Mouse (Mus musculus) heart, adult 2 months (tissue): Measurements from ENCODE around the gene Gm11437. TPM values are rescaled to one million over a fixed set of nuclear protein-coding genes. Genes with fewer than 3 reads are reported as not detected.

Source experiments
- DNase-seq, 2 experiments: peaks; one replicate each; pipeline ENCODE4 v3.0.0; 2021
- H3K27ac ChIP-seq: fragments of 200-600 bp; 2 replicates; pipeline ENCODE4 v1.8.1; 2022
- H3K27me3 ChIP-seq: fragments of 200-500 bp; 2 replicates; pipeline ENCODE4 v1.6.1; 2012; ENCODE audit warnings: mild to moderate bottlenecking, low read length, inconsistent platforms, mixed read lengths; ENCODE audit not compliant: control insufficient read depth, insufficient read depth
- H3K36me3 ChIP-seq: fragments of 200-500 bp; 2 replicates; pipeline ENCODE4 v1.6.1; 2012; ENCODE audit warnings: low read length, inconsistent platforms; ENCODE audit not compliant: control insufficient read depth, insufficient read depth
- H3K4me1 ChIP-seq: fragments of 200-500 bp; 2 replicates; pipeline ENCODE4 v1.6.1; 2011; ENCODE audit warnings: low read length; ENCODE audit not compliant: control insufficient read depth, insufficient read depth
- H3K4me3 ChIP-seq: fragments of 200-600 bp; 2 replicates; pipeline ENCODE4 v1.8.1; 2022
- H3K79me2 ChIP-seq: fragments of 200-500 bp; replicated peaks from 2 replicates; pipeline ENCODE4 v1.6.1; 2012; ENCODE audit warnings: mild to moderate bottlenecking, inconsistent platforms, low read length, moderate library complexity, mixed read lengths; ENCODE audit not compliant: control insufficient read depth, insufficient read depth
- H3K9ac ChIP-seq: fragments of 200-500 bp; 2 replicates; pipeline ENCODE4 v1.6.1; 2012; ENCODE audit warnings: low read depth, mild to moderate bottlenecking, control low read depth, inconsistent platforms, low read length, mixed read lengths
- CTCF ChIP-seq: fragments of 200-600 bp; IDR thresholded peaks from 2 replicates; pipeline ENCODE4 v1.8.1; 2022; ENCODE audit warnings: antibody characterized with exemption, mild to moderate bottlenecking, moderate library complexity
- EP300 ChIP-seq: fragments of 200-500 bp; IDR thresholded peaks from 2 replicates; pipeline ENCODE4 v1.6.1; 2011; ENCODE audit warnings: low read depth, low read length, control low read depth; ENCODE audit not compliant: insufficient read depth
- POLR2A ChIP-seq: fragments of 200-500 bp; IDR thresholded peaks from 2 replicates; pipeline ENCODE4 v1.6.1; 2011; ENCODE audit warnings: mild to moderate bottlenecking, low read depth, low read length, control low read depth; ENCODE audit not compliant: insufficient read depth
- WGBS: fragments of 180-500 bp; shearing (Covaris S2); methylation state at CpG from one replicate; pipeline ENCODE4 v1.1.7; 2018; 5-methylcytosine and 5-hydroxymethylcytosine counted together
- intact Hi-C: fragments of 180-260 bp; cut with DNase I; formaldehyde crosslinking; loops from one replicate; pipeline ENCODE4 v1.15.1; 2025
- polyA plus RNA-seq: library from polyadenylated mRNA; depleted of rRNA; stranded (reverse); fragments of >200 nt; gene quantifications from 2 replicates; pipeline ENCODE4 v1.2.3, GENCODE M21; 2012
- total RNA-seq, 2 experiments: library from RNA; stranded (reverse); gene quantifications; 2 replicates each; pipeline ENCODE4 v1.2.3; 2021

The Gm11437 gene
- total and polyA plus RNA-seq, 3 experiments = not detected

DNA sequence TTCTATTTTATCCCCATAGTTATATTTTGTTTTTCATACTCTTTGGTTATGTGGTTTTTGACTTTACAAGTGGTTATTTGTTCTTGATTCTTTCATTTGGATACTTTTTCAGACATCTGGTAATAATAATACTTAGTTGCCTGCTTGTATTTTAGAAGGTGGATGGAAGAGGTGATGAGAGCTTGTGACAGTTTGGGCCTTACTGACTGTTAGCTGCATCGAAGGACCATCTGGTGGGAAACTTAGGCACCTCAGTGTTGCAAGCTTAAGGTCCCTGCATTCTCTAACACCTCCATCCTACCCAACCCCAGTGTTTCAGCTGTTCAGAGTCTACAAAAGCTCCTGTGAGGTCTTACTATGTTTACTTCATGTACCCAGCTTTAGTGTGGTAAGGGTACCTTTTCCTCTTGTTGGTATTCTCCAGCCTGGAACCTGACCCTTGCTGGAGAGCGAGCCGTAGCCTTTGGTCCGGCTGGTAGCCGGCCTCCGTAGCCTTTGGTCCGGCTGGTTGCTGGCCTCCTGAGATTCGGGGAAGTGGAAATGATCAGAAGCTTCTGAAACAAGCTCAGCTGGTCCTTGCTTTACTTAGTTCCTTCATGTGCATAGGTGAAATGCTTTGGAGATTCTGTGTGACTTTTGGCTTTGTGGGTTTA, 23.4 kb upstream of the Gm11437 start:
- no peak overlapping the region for H3K27ac ChIP-seq
- H3K36me3 ChIP-seq = no peaks in the 10 kb centered on the region
- H3K27me3 ChIP-seq = no peaks in the 10 kb centered on the region
- TF ChIP-seq EP300 (no peak), CTCF (no peak), POLR2A (no peak)
- no peak for DNase-seq
- intact Hi-C loops = no loop called here
- no peaks in the 10 kb centered on the region for H3K4me1 ChIP-seq
- no peaks in the 10 kb centered on the region; the same call in 1 of the 2 replicates for H3K79me2 ChIP-seq
- H3K9ac ChIP-seq = no peak overlapping the region
- 91% methylated on average over 8 of the region's 8 CpGs for WGBS
- H3K4me3 ChIP-seq = no peak overlapping the region

DNA sequence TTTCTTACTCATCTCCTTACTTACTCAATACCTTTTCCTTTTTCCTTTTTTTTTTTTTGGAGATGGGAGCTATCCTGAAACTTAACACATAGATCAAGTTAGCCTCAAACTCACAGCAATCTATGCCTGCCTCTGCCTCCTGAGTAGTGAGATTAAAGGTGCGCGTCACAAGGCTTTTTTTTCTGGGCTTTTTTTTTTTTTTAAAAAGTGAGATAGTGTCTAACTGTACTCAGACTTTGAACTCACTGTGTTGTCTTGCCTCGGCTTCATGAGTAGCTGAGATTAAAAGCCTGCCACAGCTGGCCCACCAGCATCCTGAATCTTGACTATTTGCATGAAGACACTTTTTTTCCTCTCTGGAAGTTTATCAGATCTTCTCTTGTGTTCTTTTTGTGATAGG, 21.3 kb upstream of the Gm11437 start:
- no peak for TF ChIP-seq POLR2A
- no peaks in the 10 kb centered on the region for H3K36me3 ChIP-seq
- 87% methylated on average over 3 of the region's 3 CpGs for WGBS
- H3K4me1 ChIP-seq = no peaks in the 10 kb centered on the region
- intact Hi-C loops = no loop called here
- H3K79me2 ChIP-seq = no peaks in the 10 kb centered on the region; the same call in 1 of the 2 replicates
- H3K4me3 ChIP-seq = no peak overlapping the region
- H3K9ac ChIP-seq = no peak overlapping the region
- H3K27ac ChIP-seq = no peak overlapping the region
- DNase-seq = no peak
- H3K27me3 ChIP-seq = no peaks in the 10 kb centered on the region

DNA sequence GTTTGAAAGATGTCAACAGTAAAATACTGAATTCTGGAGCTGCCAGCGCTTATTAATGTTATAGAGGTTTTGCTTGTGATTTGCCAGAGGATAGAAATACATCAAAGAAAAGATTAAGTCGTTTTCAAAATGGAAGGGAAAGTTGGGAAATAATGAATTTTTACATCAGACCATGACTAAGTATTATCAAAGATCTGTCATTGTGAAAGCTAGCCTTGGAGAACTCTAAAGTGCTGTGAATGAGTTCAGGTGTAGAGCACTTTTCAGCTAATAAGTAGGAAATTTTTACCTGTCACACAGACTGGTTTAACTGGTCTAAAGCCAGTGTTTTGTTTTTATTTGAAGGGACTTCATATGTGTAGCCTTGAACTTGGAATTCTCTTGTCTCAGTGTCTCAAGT, 14.0 kb upstream of the Gm11437 start:
- H3K79me2 ChIP-seq = 0 out of 2 replicates have a peak, but pooled peaks cover 1% of the 10 kb centered on the region
- no peak overlapping the region for H3K9ac ChIP-seq
- no peaks in the 10 kb centered on the region; the same call in 1 of the 2 replicates for H3K4me1 ChIP-seq
- no peak overlapping the region for H3K27ac ChIP-seq
- H3K4me3 ChIP-seq = no peak overlapping the region
- H3K36me3 ChIP-seq = no peaks in the 10 kb centered on the region; the same call in 1 of the 2 replicates
- H3K27me3 ChIP-seq = no peaks in the 10 kb centered on the region
- TF ChIP-seq POLR2A (no peak), CTCF (no peak), EP300 (no peak)
- DNase-seq = no peak
- intact Hi-C loops = no loop called here
- 77% methylated on average over 2 of the region's 2 CpGs for WGBS

DNA sequence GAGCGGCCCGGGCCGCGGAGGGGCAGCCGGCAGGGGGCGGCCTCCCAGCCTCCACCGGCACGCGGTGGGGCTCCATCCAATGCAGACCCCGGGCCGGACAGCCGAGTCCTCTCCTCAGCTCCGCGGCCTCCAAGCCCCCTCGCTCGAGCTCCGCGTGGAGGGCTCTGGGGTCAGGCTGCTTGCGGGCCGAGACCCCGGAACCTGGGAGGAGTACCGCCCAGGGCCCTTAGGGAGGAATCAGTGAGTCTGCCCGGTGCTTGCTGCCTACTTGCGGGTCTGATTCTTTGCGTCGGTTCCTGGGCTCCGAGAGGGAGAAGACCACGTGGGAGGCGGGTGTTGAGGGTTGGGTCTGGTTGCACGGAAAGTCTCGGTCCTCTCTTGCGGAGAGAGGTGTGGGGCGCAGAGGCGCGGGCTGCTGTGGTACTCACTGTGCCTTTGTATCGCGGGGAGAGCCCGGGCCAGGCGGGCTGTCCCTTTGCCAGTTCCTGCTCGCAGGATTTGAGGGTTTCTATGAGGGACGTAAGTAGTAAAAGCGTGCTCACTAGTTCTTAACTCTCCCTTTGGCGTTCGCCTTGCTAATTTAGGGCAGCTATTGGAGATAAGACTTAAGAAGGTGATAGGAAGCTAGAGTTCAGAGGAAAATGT, 12.8 kb upstream of the Gm11437 start:
- peak; percentile 79 for DNase-seq

DNA sequence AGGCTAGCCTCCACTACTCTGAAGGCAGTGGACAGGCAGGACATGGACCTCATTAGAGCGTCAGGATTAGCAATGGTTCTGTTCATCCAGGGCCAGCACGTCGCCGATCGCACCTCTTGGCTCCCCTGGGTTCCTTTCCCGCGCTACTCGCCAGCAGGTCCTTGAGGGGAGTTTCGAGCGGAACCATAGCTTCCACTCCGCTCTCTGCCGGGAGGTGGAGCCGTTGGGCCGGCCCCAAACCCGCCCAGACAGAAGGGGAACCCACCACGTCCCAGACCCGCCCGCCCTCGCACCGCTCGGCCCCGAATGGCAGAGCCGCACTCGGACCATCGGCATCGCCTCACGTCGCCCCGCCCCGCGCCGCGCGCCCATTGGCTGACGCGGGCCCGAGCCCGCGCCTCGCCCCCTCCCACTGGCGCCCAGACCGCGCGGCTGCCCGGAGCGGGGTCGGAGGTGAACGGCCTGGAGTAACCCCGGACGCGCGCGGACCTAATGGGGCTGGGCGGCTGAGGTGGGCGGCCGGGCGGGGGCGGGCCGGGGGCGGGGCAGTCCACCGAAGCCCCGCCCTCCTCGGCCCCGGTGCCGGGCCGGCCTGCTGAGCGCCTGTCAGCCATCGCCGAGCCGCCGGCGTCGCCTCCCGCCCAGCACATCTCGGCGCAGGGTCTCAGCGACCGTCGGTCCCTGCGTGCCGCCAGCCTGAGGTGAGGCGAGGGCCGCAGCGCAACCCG, 12.1 kb upstream of the Gm11437 start:
- 0 out of 2 replicates have a peak, but pooled peaks cover 1% of the 10 kb centered on the region for H3K79me2 ChIP-seq
- 0 out of 2 replicates have a peak, but pooled peaks have one; percentile 60 for TF ChIP-seq EP300
- TF ChIP-seq POLR2A = peak; percentile 54
- peak; percentile 81 for TF ChIP-seq CTCF
- H3K4me3 ChIP-seq = peak overlapping the region; percentile 88
- under 1% methylated on average over 76 of the region's 85 CpGs for WGBS
- H3K9ac ChIP-seq = peak overlapping the region; percentile 77
- no peaks in the 10 kb centered on the region; the same call in 1 of the 2 replicates for H3K4me1 ChIP-seq
- DNase-seq = peak; percentile 97 to 99
- intact Hi-C loops = loop anchor here (2.0 kb wide), 1 partner anchor 51 kb away; the partner anchor contains the start of genes Acaca and Tada2a
- peak overlapping the region; percentile 77 for H3K27ac ChIP-seq
- no peaks in the 10 kb centered on the region for H3K27me3 ChIP-seq
- H3K36me3 ChIP-seq = no peaks in the 10 kb centered on the region; the same call in 1 of the 2 replicates

More for the DNA sequence above, 12.8 kb upstream of the Gm11437 start:
- H3K36me3 ChIP-seq = no peaks in the 10 kb centered on the region; the same call in 1 of the 2 replicates
- no peaks in the 10 kb centered on the region for H3K27me3 ChIP-seq
- WGBS = under 1% methylated on average over 41 of the region's 44 CpGs
- peak overlapping the region; percentile 77 for H3K9ac ChIP-seq
- no peaks in the 10 kb centered on the region; the same call in 1 of the 2 replicates for H3K4me1 ChIP-seq
- 0 out of 2 replicates have a peak, but pooled peaks cover 1% of the 10 kb centered on the region for H3K79me2 ChIP-seq
- peak overlapping the region; percentile 71 for H3K27ac ChIP-seq
- peak overlapping the region; percentile 88 for H3K4me3 ChIP-seq
- intact Hi-C loops = loop anchor here (2.0 kb wide), 1 partner anchor 51 kb away; the partner anchor contains the start of genes Acaca and Tada2a
- TF ChIP-seq POLR2A (no peak), CTCF (peak; percentile 65), EP300 (no peak)
